Mouse (Mus musculus): ENCODE measurements at regions not wholly inside any gene's neighbourhood (a gene's known extent, or its start where the extent isn't known, plus 50 kb on each side); places are given as distances from the start of the nearest gene placed in this dataset.

DNA sequence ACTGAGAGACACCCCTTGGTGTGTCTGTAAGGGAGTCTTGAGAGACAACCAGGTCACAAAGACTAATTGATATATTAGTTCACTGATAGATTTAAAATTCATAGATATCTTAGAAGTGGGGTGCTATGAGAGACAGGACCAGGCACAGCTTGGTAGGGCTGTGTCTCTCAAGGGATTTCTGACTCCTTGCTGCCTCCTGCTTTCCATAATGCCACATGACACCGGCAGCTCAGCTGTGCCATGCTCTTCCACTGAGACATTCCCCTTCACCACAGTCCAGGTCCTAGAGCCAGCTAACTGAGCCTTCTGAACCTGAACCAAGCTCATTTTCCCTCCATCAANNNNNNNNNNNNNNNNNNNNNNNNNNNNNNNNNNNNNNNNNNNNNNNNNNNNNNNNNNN, 320.9 kb downstream of the Cdh26 start:
- Histone ChIP-seq H3K36me3 (no peaks in the 10 kb centered on the region), H3K27ac (no peak overlapping the region), H3K4me1 (peaks cover 16% of the 10 kb centered on the region), H3K27me3 (ENCODE audit: low read depth, poor library complexity, severe bottlenecking) (no peaks in the 10 kb centered on the region), H3K9me3 (replicated peaks) (no peaks in the 10 kb centered on the region), H3K4me3 (no peak overlapping the region)
- DNase-seq (ENCODE audit: low spot score): no peak
- WGBS: 95% methylated on average over 1 of the region's 1 CpGs

DNA sequence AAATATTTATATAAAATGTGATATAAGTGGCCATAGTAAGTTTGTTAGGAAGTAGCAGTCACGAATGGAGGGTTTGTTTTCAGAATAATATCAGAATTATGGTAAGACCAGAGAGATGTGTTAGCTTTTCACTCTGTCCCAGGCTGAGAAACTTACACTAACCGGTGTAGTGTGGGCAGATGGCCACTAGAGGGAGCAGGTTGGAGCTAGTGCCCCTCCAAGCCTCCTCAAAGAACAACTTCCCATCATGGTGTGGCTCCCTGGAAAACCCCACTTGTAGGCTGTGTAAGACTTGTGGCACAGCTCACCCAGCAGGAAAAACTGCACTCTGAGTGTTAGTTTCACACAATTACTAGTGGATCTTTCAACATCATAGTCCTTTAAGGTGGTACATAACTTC, 328.0 kb downstream of the Cdh26 start:
- H3K4me3 ChIP-seq: no peak overlapping the region
- H3K9me3 ChIP-seq (replicated peaks): no peaks in the 10 kb centered on the region
- no peak overlapping the region for H3K27ac ChIP-seq
- no peaks in the 10 kb centered on the region for H3K27me3 ChIP-seq (ENCODE audit: low read depth, poor library complexity, severe bottlenecking)
- peaks cover 24% of the 10 kb centered on the region for H3K4me1 ChIP-seq
- no peaks in the 10 kb centered on the region for H3K36me3 ChIP-seq
- 10% methylated on average over 2 of the region's 2 CpGs for WGBS
- peak; percentile 84 for DNase-seq (ENCODE audit: low spot score)

DNA sequence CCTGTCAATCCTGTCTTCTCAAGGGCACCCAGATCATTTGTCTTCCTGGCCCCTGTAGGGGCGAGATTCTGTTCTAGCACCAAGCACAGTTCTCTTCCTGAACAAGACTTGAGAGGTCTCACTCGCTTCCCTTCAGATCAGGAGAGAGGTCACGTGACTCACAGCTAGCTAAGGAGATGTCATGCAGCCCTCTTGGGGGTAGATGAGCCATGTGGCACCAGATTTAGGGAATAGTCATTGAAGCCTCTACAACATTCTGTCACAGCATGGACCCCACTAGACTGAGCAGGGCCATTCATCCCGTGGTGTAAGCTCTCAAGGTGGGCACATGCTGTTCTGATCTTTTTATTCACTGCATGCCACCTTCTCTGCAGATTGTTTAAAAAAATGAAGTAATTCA, 338.2 kb downstream of the Cdh26 start:
- no peak overlapping the region for H3K27ac ChIP-seq
- no peaks in the 10 kb centered on the region for H3K27me3 ChIP-seq (ENCODE audit: low read depth, poor library complexity, severe bottlenecking)
- WGBS: 80% methylated on average over 4 of the region's 4 CpGs
- H3K4me1 ChIP-seq: no peaks in the 10 kb centered on the region
- no peaks in the 10 kb centered on the region for H3K36me3 ChIP-seq
- H3K9me3 ChIP-seq (replicated peaks): no peaks in the 10 kb centered on the region
- no peak overlapping the region for H3K4me3 ChIP-seq
- no peak for DNase-seq (ENCODE audit: low spot score)

DNA sequence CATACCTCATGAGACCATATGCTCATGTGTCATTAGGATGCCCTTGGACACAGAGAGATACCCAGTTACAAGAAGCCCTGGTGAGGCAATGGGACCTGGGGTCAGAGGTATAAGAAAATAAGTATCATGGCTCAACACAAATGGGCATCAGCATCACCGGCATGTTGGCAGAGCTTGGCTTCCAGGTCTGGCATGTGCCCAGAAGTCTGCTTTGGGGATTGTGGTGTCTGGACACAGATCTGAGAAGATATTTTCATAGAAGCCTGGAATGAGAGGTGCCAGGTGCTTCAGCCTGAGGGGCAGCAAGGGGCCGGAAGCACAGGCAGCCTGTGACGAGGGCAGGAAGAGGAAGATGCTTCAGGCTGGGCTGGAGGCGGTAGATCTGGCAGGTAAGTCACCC, 338.7 kb downstream of the Cdh26 start:
- Histone ChIP-seq H3K36me3 (no peaks in the 10 kb centered on the region), H3K4me3 (no peak overlapping the region), H3K27me3 (ENCODE audit: low read depth, poor library complexity, severe bottlenecking) (no peaks in the 10 kb centered on the region), H3K9me3 (replicated peaks) (no peaks in the 10 kb centered on the region), H3K27ac (no peak overlapping the region), H3K4me1 (no peaks in the 10 kb centered on the region)
- no peak for DNase-seq (ENCODE audit: low spot score)
- WGBS: 94% methylated on average over 4 of the region's 4 CpGs

DNA sequence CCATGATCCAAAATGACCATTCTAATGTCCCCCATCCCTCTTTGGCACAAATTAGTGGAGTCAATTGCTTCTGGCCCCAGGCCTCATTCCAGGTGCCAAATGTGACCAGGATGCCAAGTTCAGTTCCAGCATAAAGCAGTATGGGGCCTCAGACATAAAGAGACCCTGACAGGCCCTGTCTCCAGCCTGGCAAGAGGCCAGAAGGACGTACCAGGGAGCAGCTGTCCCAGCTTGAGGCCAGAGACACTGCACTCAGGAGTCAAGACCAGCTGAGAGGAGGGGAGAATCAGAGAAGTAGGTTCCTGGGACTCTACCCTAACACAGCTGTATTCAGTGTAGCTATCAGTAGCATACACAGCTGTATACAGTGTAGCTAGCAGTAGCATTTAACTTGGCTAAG, 341.1 kb downstream of the Cdh26 start:
- Histone ChIP-seq H3K4me3 (no peak overlapping the region), H3K9me3 (replicated peaks) (no peaks in the 10 kb centered on the region), H3K27me3 (ENCODE audit: low read depth, poor library complexity, severe bottlenecking) (no peaks in the 10 kb centered on the region), H3K27ac (no peak overlapping the region), H3K4me1 (no peaks in the 10 kb centered on the region), H3K36me3 (no peaks in the 10 kb centered on the region)
- 75% methylated on average over 1 of the region's 1 CpGs for WGBS
- DNase-seq (ENCODE audit: low spot score): no peak

DNA sequence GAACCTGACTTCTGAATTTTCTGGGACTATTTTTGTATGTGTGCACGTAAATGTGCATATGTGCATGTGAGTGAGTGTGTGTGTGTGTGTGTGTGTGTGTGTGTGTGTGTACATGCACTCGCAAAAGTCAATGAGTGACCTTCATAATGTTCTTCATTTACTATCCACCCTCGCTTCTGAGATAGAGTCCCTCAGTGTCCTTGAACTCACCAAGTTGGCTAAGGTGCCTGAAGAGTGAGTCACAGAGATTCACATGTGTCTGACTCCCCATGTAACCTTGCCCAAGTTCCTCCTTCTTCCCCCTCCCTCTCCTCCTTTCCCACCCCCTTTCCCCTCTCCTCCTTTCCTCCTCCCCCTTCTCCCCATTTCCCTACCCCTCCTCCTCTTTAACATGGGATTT, 341.6 kb downstream of the Cdh26 start:
- DNase-seq (ENCODE audit: low spot score): no peak
- Histone ChIP-seq H3K27ac (no peak overlapping the region), H3K27me3 (ENCODE audit: low read depth, poor library complexity, severe bottlenecking) (no peaks in the 10 kb centered on the region), H3K4me1 (no peaks in the 10 kb centered on the region), H3K36me3 (no peaks in the 10 kb centered on the region), H3K4me3 (no peak overlapping the region), H3K9me3 (replicated peaks) (no peaks in the 10 kb centered on the region)
- whole genome bisulfite sequencing: 96% methylated on average over 3 of the region's 3 CpGs

DNA sequence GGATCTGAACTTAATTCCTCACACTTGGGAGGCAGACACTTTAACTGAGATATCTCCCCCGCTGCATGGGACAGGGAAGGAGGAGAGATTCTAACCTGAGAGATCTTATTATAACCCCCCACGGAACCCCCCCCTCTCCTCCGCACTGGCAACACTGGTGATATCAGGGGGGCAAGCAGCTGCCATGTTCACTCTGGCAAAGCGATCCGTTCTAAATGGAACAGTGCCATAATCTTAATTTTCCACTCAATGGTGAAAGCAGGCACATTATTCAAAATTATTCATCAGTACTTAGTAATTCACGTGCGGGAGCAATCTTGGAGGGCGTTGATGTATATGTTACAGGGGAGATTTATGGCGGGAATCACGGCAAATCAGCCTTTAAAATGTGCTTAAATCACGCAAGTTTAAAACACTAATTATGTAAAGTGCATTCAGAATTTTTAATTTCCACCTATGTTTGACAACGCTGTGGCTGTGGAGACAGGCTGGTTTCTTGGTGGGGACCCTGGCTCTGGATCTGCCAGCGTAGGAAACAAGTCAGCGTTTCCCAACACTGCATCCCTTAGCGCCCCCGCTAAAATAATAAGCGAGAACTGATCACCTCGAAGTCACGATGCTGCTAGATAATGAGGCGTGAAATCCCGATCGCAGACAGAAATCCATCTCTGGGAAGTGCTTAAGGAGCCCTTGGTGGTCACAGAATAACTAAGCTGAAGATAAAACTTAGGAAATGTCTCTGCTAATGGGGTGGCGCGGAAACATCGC, 354.7 kb downstream of the Cdh26 start:
- H3K4me1 ChIP-seq: peaks cover 20% of the 10 kb centered on the region
- H3K9me3 ChIP-seq (replicated peaks): no peaks in the 10 kb centered on the region
- 80% methylated on average over 25 of the region's 25 CpGs for WGBS
- H3K27ac ChIP-seq: no peak overlapping the region
- H3K36me3 ChIP-seq: no peaks in the 10 kb centered on the region
- no peak for DNase-seq (ENCODE audit: low spot score)
- H3K4me3 ChIP-seq: no peak overlapping the region
- H3K27me3 ChIP-seq (ENCODE audit: low read depth, poor library complexity, severe bottlenecking): 0 out of 2 replicates have a peak, but pooled peaks cover 3% of the 10 kb centered on the region

DNA sequence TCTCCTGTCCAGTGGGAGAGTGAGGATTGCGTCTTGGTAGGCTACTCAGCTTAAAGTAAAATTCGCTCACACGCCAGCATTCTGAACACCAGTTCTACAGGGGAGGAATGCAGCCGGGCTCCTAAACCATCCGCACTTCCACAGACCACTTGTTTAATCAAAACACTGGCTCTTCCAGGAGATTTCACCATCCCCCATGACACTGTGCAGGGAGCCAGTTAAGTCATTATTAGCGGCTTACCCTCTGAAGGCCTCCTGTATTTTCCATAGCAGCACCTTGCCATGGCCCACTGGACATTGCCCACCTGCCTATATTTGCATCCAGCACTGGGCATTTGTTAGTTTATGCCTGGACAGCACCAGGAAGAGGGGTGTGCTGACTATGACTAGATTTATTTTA, 355.5 kb downstream of the Cdh26 start:
- Histone ChIP-seq H3K9me3 (replicated peaks) (no peaks in the 10 kb centered on the region), H3K4me3 (no peak overlapping the region), H3K4me1 (peaks cover 20% of the 10 kb centered on the region), H3K36me3 (no peaks in the 10 kb centered on the region), H3K27me3 (ENCODE audit: low read depth, poor library complexity, severe bottlenecking) (0 out of 2 replicates have a peak, but pooled peaks cover 3% of the 10 kb centered on the region), H3K27ac (no peak overlapping the region)
- 64% methylated on average over 6 of the region's 6 CpGs for WGBS
- DNase-seq (ENCODE audit: low spot score): no peak

DNA sequence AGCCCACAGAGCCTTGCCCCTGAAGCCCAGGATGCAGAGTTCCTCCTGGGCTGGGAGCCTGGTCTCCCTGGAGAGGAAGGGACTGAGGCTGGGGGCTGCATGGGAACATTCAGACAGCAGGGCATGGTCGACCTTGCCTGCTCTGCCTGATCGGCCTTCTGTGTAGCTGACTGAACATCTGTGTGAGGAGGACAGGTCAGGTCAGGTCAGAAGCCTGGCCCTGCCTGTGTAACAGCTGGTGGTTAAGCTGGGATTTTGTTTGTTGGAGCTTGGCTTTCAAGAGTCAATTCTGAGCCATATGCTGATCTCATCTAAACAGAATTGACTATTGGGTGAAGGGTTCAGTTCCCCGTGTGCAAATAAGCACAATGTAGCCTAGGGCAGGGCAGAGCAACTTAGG, 365.5 kb downstream of the Cdh26 start:
- no peaks in the 10 kb centered on the region for H3K9me3 ChIP-seq (replicated peaks)
- no peak overlapping the region for H3K4me3 ChIP-seq
- no peak for DNase-seq (ENCODE audit: low spot score)
- H3K4me1 ChIP-seq: 0 out of 2 replicates have a peak, but pooled peaks cover 6% of the 10 kb centered on the region
- H3K27ac ChIP-seq: no peak overlapping the region
- no peaks in the 10 kb centered on the region for H3K36me3 ChIP-seq
- no peaks in the 10 kb centered on the region for H3K27me3 ChIP-seq (ENCODE audit: low read depth, poor library complexity, severe bottlenecking)
- WGBS: 50% methylated on average over 3 of the region's 3 CpGs

DNA sequence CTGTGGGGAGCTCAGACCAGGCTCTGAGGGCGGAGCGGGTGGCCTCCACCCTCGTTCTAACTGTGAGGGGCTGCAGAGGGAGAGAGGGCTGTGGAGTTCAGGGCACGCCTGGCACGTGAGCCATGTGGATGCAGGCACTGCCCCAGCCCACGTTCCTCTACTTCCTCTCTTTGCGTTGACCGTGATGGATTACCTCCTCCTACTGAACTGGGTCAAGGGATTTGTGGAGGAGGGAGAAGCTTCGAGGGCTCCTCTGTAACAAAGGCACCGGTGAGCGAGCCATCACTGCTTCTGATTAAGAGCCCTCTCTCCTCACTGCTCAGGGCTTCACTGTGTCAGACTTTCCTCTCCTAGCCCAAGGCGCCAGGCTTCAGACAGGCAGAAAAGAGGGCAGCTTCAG, 371.1 kb downstream of the Cdh26 start:
- H3K27me3 ChIP-seq (ENCODE audit: low read depth, poor library complexity, severe bottlenecking): 0 out of 2 replicates have a peak, but pooled peaks cover 4% of the 10 kb centered on the region
- no peak for DNase-seq (ENCODE audit: low spot score)
- H3K9me3 ChIP-seq (replicated peaks): no peaks in the 10 kb centered on the region
- peaks cover 6% of the 10 kb centered on the region for H3K4me1 ChIP-seq
- H3K4me3 ChIP-seq: no peak overlapping the region
- 44% methylated on average over 12 of the region's 12 CpGs for WGBS
- H3K27ac ChIP-seq: peak overlapping the region; percentile 5; the same call in 1 of the 2 replicates
- no peaks in the 10 kb centered on the region for H3K36me3 ChIP-seq

DNA sequence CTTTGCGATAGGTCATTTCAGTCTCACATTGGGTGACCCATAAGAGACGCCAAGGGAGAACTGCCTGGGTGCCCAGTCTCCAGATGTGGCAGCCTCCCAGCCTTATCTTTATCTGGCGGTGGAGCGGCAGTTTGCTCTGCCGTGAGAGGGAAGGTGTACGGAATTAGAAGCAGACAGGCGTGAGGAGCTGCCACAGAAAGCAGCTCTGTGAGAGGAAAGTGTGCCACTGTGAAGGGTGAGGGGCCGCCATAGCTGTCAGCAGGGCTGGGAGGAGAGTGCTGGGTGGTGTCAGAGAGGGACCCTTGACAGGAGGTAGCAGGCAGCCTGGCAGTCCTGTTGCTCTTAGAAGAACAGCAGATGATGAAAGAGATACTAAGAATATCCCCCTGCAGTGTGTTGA, 375.0 kb downstream of the Cdh26 start:
- Histone ChIP-seq H3K27ac (no peak overlapping the region), H3K27me3 (ENCODE audit: low read depth, poor library complexity, severe bottlenecking) (0 out of 2 replicates have a peak, but pooled peaks cover 4% of the 10 kb centered on the region), H3K4me1 (peaks cover 9% of the 10 kb centered on the region), H3K4me3 (no peak overlapping the region), H3K9me3 (replicated peaks) (no peaks in the 10 kb centered on the region), H3K36me3 (no peaks in the 10 kb centered on the region)
- DNase-seq (ENCODE audit: low spot score): no peak
- 58% methylated on average over 8 of the region's 8 CpGs for WGBS

DNA sequence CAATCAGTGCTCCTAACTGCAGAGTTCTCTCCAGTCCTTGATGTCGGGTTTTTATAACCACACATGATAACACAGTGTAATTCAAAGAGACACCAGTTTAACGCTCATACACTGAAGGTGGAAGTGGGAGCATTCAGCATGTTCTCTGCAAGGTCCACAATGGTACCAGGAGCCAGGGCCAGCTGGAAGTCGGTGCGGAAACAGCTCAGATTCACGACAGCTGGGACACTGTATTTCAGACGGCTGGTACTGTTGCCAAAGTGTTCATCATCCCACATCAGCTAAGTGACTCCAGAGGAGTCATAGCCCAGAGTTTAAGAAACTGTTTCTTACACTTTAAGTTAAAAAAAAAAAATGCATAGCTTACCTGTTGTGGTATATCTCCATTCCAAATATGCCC, 391.2 kb downstream of the Cdh26 start:
- Histone ChIP-seq H3K27ac (no peak overlapping the region), H3K9me3 (replicated peaks) (no peaks in the 10 kb centered on the region), H3K27me3 (ENCODE audit: low read depth, poor library complexity, severe bottlenecking) (no peaks in the 10 kb centered on the region), H3K4me1 (no peaks in the 10 kb centered on the region), H3K4me3 (no peak overlapping the region), H3K36me3 (no peaks in the 10 kb centered on the region)
- DNase-seq (ENCODE audit: low spot score): no peak
- WGBS: 91% methylated on average over 6 of the region's 6 CpGs

DNA sequence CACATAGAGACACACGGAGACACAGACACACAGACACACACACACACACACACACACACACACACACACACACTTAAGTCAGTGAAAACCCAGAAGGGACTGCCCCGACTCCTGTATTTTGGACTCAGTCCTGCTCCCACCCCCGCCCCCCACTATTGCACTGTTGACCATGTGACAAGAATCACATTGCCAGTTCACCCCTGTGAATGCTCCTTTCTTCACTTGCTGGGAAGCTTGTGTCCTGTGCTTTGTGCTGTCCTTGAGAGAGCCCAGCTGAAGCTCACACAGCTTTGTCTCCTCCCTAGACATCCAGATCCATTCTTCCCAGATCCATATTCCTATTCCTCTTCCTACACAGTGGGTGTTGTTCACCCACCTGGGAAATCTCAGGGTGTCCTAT, 400.0 kb downstream of the Cdh26 start:
- 91% methylated on average over 3 of the region's 3 CpGs for WGBS
- Histone ChIP-seq H3K27ac (no peak overlapping the region), H3K27me3 (ENCODE audit: low read depth, poor library complexity, severe bottlenecking) (no peaks in the 10 kb centered on the region), H3K4me1 (peaks cover 8% of the 10 kb centered on the region; the same call in 1 of the 2 replicates), H3K4me3 (no peak overlapping the region), H3K36me3 (no peaks in the 10 kb centered on the region), H3K9me3 (replicated peaks) (no peaks in the 10 kb centered on the region)
- DNase-seq (ENCODE audit: low spot score): no peak

DNA sequence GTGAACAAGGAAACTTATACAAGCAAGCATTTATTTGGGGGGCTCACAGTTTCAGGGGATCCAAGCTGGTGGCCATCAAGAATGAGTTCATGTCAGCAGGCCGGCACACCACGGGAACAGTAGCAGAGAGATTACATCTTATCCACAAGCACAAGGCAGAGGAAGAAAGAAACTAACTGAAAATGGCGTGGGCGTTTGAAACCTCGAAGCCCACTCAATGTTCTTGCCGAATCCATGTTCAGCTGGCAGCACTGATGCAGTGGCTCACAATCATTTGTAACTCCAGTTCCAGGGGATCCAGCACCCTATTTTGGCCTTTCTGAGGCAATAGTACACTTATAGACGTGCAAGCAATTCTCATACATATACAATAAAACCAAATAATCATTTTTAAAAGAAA, 404.7 kb downstream of the Cdh26 start:
- no peaks in the 10 kb centered on the region for H3K36me3 ChIP-seq
- 92% methylated on average over 7 of the region's 7 CpGs for WGBS
- no peak for DNase-seq (ENCODE audit: low spot score)
- peaks cover 21% of the 10 kb centered on the region for H3K4me1 ChIP-seq
- no peaks in the 10 kb centered on the region for H3K9me3 ChIP-seq (replicated peaks)
- H3K27ac ChIP-seq: no peak overlapping the region
- no peak overlapping the region for H3K4me3 ChIP-seq
- H3K27me3 ChIP-seq (ENCODE audit: low read depth, poor library complexity, severe bottlenecking): no peaks in the 10 kb centered on the region

Measured in limb, embryonic 10.5 days (tissue).